Mouse (Mus musculus): ENCODE data around the gene Sdhaf1.

GRCm38 (mm10) chr7:30363344-30363738, 39.6 kb upstream of the Sdhaf1 start:
- TF ChIP-seq GATA1 (IDR thresholded peaks at IDR 0.05; ENCODE audit: low read length): no peak
- TF ChIP-seq TAL1 (IDR thresholded peaks at IDR 0.05; ENCODE audit: low read length): no peak

Data from erythroblast, embryonic 14.5 days (primary cell).